Mouse (Mus musculus) liver, postnatal 0 days (tissue): ENCODE measurements around the gene Ccdc43.

Experiments
- CTCF ChIP-seq: sonication (generic); IDR thresholded peaks from 2 replicates; pipeline ENCODE4 v1.5.1; 2016; ENCODE audit warnings: antibody characterized with exemption, low read depth
- EP300 ChIP-seq: IDR thresholded peaks from 2 replicates; pipeline ENCODE4 v1.6.1; 2016; ENCODE audit warnings: antibody characterized with exemption, low read depth, mild to moderate bottlenecking

DNA sequence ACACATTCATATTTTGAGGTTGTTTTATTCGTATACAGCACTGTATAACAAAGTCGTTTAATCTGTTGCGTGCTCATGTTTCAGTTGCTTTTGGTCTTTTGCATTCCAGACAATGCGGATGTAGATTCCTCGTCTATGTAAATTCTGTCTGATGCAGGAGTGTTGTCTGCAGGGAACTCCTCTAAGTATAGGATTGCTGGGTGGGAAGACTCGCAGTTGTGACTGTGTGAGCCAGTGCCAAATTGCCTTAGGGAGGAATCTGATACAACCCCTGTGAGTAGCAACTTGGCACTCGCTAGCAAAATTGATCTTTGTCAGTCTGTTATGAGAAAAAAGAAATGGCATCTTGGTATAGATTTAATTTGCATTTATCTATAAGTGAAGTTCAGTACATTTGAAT is 18.6 kb upstream of the Ccdc43 start:
- TF ChIP-seq CTCF (no peak), EP300 (no peak)
